Comparison of ENCODE assay signal across 7 mouse cellular contexts in the genomic region with DNA sequence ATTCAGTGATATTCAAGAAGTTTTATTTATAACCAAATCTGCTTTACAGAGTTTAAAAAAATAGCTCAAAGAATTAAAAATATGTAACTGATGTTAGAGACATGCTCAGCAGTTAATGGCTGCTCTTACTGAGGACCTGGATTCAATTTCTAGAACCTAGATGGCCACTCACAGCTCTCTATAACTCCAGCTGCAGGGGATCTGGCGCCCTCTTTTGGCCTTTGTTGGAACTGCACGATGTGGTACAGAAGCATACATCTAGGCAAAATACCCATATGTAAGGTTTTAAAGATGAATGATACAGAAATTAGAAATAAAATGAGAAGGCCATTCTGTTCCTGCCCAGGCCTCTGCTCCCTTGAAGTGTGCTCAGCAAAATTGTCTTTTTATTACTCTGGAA.
DNase-seq lines count a peak whose midpoint lies in the region; ATAC-seq and TF ChIP-seq lines count a peak whose summit lies in the region.

No protein-coding gene starts in this region.

- no peak for TF ChIP-seq POLR2A in bone marrow, adult 2 months (IDR thresholded peaks at IDR 0.05; ENCODE audit: borderline replicate concordance, control insufficient read depth, low read depth, low read length)
- no peak for TF ChIP-seq POLR2A in small intestine, adult 2 months (IDR thresholded peaks at IDR 0.05; ENCODE audit: low read depth, low read length)

- H3K9ac ChIP-seq in liver, embryonic 11.5 days (ENCODE audit: low read depth, low read length), result no peak overlapping the region

- H3K9me3 ChIP-seq in liver, embryonic 11.5 days (ENCODE audit: control insufficient read depth, low read length), result no peaks in the 10 kb centered on the region

- no peak overlapping the region for H3K4me3 ChIP-seq in bone marrow, adult 2 months (replicated peaks; ENCODE audit: control insufficient read depth, low read depth, low read length)
- no peak overlapping the region for H3K4me3 ChIP-seq in liver, embryonic 11.5 days (ENCODE audit: low read depth, low read length)
- H3K4me3 ChIP-seq in small intestine, adult 2 months (ENCODE audit: low read depth, low read length), result no peak overlapping the region

- ATAC-seq in granulocyte monocyte progenitor cell, adult 5-6 weeks (replicated peaks; ENCODE audit: poor library complexity, severe bottlenecking), result peak; percentile 73
- peak; percentile 73; the same call in 1 of the 2 replicates for ATAC-seq in liver, embryonic 11.5 days (replicated peaks; ENCODE audit: low FRiP score)

- H3K27ac ChIP-seq in bone marrow, adult 2 months (ENCODE audit: control insufficient read depth, insufficient read depth, low read depth, low read length, poor library complexity), result no peak overlapping the region
- H3K27ac ChIP-seq in liver, embryonic 11.5 days (ENCODE audit: low read depth, low read length), result no peak overlapping the region
- H3K27ac ChIP-seq in small intestine, adult 2 months (ENCODE audit: insufficient read depth, low read depth, low read length), result no peak overlapping the region

- TF ChIP-seq CTCF in bone marrow, adult 2 months (IDR thresholded peaks at IDR 0.05; ENCODE audit: control insufficient read depth, insufficient read depth, low read length), result peak; percentile 65
- peak; percentile 56; the same call in 1 of the 2 replicates for TF ChIP-seq CTCF in small intestine, adult 2 months (IDR thresholded peaks at IDR 0.05; ENCODE audit: extremely low read depth, insufficient read length, insufficient replicate concordance, low read depth, low read length)

- peak; percentile 26 to 56 for DNase-seq in left cerebral cortex, adult 18-20 months (ENCODE audit: low spot score in 2 of 2)
- DNase-seq in left cerebral cortex, adult 11 months (ENCODE audit: low spot score), result no peak
- peak; percentile 11 for DNase-seq in MEL-GATA-1-ER (ENCODE audit: extremely low read depth, low read depth)
- DNase-seq in liver, embryonic 11.5 days (ENCODE audit: low spot score), result peak; percentile 42

- H3K36me3 ChIP-seq in liver, embryonic 11.5 days (ENCODE audit: control insufficient read depth, insufficient read depth, low read length), result no peaks in the 10 kb centered on the region
- H3K36me3 ChIP-seq in small intestine, adult 2 months (ENCODE audit: control insufficient read depth, insufficient read depth, low read length), result no peaks in the 10 kb centered on the region

- no peaks in the 10 kb centered on the region for H3K4me1 ChIP-seq in bone marrow, adult 2 months (ENCODE audit: control insufficient read depth, insufficient read depth, low read length)
- no peaks in the 10 kb centered on the region for H3K4me1 ChIP-seq in liver, embryonic 11.5 days (replicated peaks; ENCODE audit: control insufficient read depth, insufficient read depth, low read length)
- H3K4me1 ChIP-seq in small intestine, adult 2 months (ENCODE audit: control insufficient read depth, insufficient read depth, insufficient read length, low read length), result no peaks in the 10 kb centered on the region

- H3K27me3 ChIP-seq in liver, embryonic 11.5 days (replicated peaks; ENCODE audit: control insufficient read depth, insufficient read depth, low read length), result no peaks in the 10 kb centered on the region
- no peaks in the 10 kb centered on the region for H3K27me3 ChIP-seq in small intestine, adult 2 months (ENCODE audit: control insufficient read depth, insufficient read depth, low read length)

- WGBS in bone marrow, adult 2 months, result 0% methylated on average over 2 of the region's 2 CpGs
- WGBS in liver, embryonic 11.5 days, result 2% methylated on average over 2 of the region's 2 CpGs
- 6% methylated on average over 2 of the region's 2 CpGs for WGBS in small intestine, adult 2 months

- H3K4me2 ChIP-seq in liver, embryonic 11.5 days, result no peak overlapping the region
